ENCODE assay signal across 16 mouse cellular contexts in genomic region chr1:119383916-119384315, GRCm38 (mm10). TPM values are rescaled to one million over a fixed set of nuclear protein-coding genes. Genes with fewer than 3 reads are reported as not detected.
A peak's percentile ranks its signal among the peaks of the same experiment; 100 is the strongest.
DNase-seq lines count a peak whose midpoint lies in the region; ATAC-seq lines count a peak whose summit lies in the region.
"Had no signal": no experiment of that assay in that cellular context is flagged by ENCODE, and none has a peak within 500 bp of the region (broad histone marks: within the 10 kb centered on the region; RNA-seq: fewer than 3 reads in every experiment).

No protein-coding gene starts in this region.

- no peaks in the 10 kb centered on the region for H3K36me3 ChIP-seq in embryonic facial prominence, embryonic 14.5 days (ENCODE audit: control insufficient read depth, insufficient read depth, low read length)
- no peaks in the 10 kb centered on the region for H3K36me3 ChIP-seq in embryonic facial prominence, embryonic 10.5 days (replicated peaks)
- H3K36me3 ChIP-seq in forebrain, embryonic 15.5 days = no peaks in the 10 kb centered on the region
- H3K36me3 ChIP-seq: embryonic facial prominence, embryonic 15.5 days had no signal

- no peak overlapping the region for H3K4me2 ChIP-seq in embryonic facial prominence, embryonic 14.5 days (ENCODE audit: low read depth, low read length)
- no peak overlapping the region for H3K4me2 ChIP-seq in forebrain, embryonic 15.5 days (replicated peaks)
- H3K4me2 ChIP-seq: embryonic facial prominence, embryonic 15.5 days had no signal

- 0 out of 2 replicates have a peak, but pooled peaks cover 1% of the 10 kb centered on the region for H3K4me1 ChIP-seq in embryonic facial prominence, embryonic 14.5 days (ENCODE audit: control insufficient read depth, insufficient read depth, low read length)
- peaks cover 5% of the 10 kb centered on the region for H3K4me1 ChIP-seq in embryonic facial prominence, embryonic 10.5 days
- H3K4me1 ChIP-seq in forebrain, embryonic 15.5 days = peaks cover 11% of the 10 kb centered on the region

- intact Hi-C loops in left cerebral cortex, postnatal 36 days (cut with DNase I) = no loop called here
- intact Hi-C loops in gastrocnemius, postnatal 36 days (cut with DNase I) = no loop called here

- no peak overlapping the region for H3K27ac ChIP-seq in embryonic facial prominence, embryonic 14.5 days (replicated peaks; ENCODE audit: low read depth, low read length)
- no peak overlapping the region for H3K27ac ChIP-seq in embryonic facial prominence, embryonic 10.5 days (replicated peaks)
- H3K27ac ChIP-seq in forebrain, embryonic 15.5 days (replicated peaks) = peak overlapping the region; percentile 59
- H3K27ac ChIP-seq: embryonic facial prominence, embryonic 15.5 days had no signal

- no peaks in the 10 kb centered on the region for H3K27me3 ChIP-seq in embryonic facial prominence, embryonic 14.5 days (replicated peaks; ENCODE audit: control insufficient read depth, insufficient read depth, low read length)
- H3K27me3 ChIP-seq in embryonic facial prominence, embryonic 10.5 days (replicated peaks; ENCODE audit: low read depth, poor library complexity, severe bottlenecking) = peaks cover 3% of the 10 kb centered on the region
- H3K27me3 ChIP-seq in forebrain, embryonic 15.5 days = no peaks in the 10 kb centered on the region
- H3K27me3 ChIP-seq: embryonic facial prominence, embryonic 15.5 days had no signal

- no peak overlapping the region for H3K4me3 ChIP-seq in embryonic facial prominence, embryonic 14.5 days (ENCODE audit: low read depth, low read length)
- H3K4me3 ChIP-seq in embryonic facial prominence, embryonic 10.5 days = no peak overlapping the region
- no peak overlapping the region for H3K4me3 ChIP-seq in forebrain, embryonic 15.5 days
- H3K4me3 ChIP-seq: embryonic facial prominence, embryonic 15.5 days had no signal

- 73% methylated on average over 9 of the region's 10 CpGs for WGBS in embryonic facial prominence, embryonic 14.5 days
- 90% methylated on average over 10 of the region's 10 CpGs for WGBS in embryonic facial prominence, embryonic 10.5 days
- 36% methylated on average over 10 of the region's 10 CpGs for WGBS in forebrain, embryonic 15.5 days

- H3K9ac ChIP-seq in embryonic facial prominence, embryonic 14.5 days (ENCODE audit: low read depth, low read length) = no peak overlapping the region
- no peak overlapping the region for H3K9ac ChIP-seq in forebrain, embryonic 15.5 days (replicated peaks)
- H3K9ac ChIP-seq: embryonic facial prominence, embryonic 15.5 days had no signal

- DNase-seq in embryonic facial prominence, embryonic 14.5 days (ENCODE audit: low spot score) = peak; percentile 21
- no peak for DNase-seq in embryonic facial prominence, embryonic 10.5 days (ENCODE audit: low spot score)
- peak; percentile 58 to 66 for DNase-seq in layer of hippocampus, adult 8-10 months (ENCODE audit: low spot score in 2 of 2)
- DNase-seq in left cerebral cortex, postnatal 36 days (ENCODE audit: low spot score in 2 of 2) = peak; percentile 53 to 73
- DNase-seq in retina, embryonic 14.5 days (ENCODE audit: low spot score) = no peak
- no peak for DNase-seq in gastrocnemius, postnatal 36 days
- DNase-seq: cerebellum, postnatal 36 days; heart, postnatal 14 days; kidney, postnatal 14 days; liver; lung, postnatal 14 days; thymus, adult 18-20 months had no signal

- ATAC-seq in embryonic facial prominence, embryonic 14.5 days (ENCODE audit: low read depth) = no peak
- peak; percentile 42 for ATAC-seq in forebrain, embryonic 15.5 days (replicated peaks)
- ATAC-seq in megakaryocyte progenitor cell, adult 5-6 weeks (replicated peaks; ENCODE audit: poor library complexity) = no peak
- ATAC-seq: midbrain, embryonic 16.5 days had no signal

- H3K9me3 ChIP-seq in embryonic facial prominence, embryonic 14.5 days (ENCODE audit: control insufficient read depth, low read length) = no peaks in the 10 kb centered on the region
- no peaks in the 10 kb centered on the region for H3K9me3 ChIP-seq in embryonic facial prominence, embryonic 10.5 days
- H3K9me3 ChIP-seq in forebrain, embryonic 15.5 days = no peaks in the 10 kb centered on the region
- H3K9me3 ChIP-seq: embryonic facial prominence, embryonic 15.5 days had no signal

RNA-seq across cellular contexts. Expression of gene Inhbb, which starts 38.1 kb away (rescaled TPM):
- polyA plus RNA-seq in embryonic facial prominence, embryonic 14.5 days (2014; fragmentation: Nextera tagmentation; extraction: Ambion mirVana) = 1.3 TPM in 2 replicates
- 0.10 and 0.24 TPM in 2 replicates for polyA plus RNA-seq in embryonic facial prominence, embryonic 10.5 days (2016; fragmentation: Nextera tagmentation; extraction: Ambion mirVana)
- polyA plus RNA-seq in forebrain, embryonic 15.5 days (2015; fragmentation: Nextera tagmentation; extraction: Ambion mirVana) = 6.6 TPM in 2 replicates
- 1 to 10 TPM; 3.7 to 5.1 (median 4.6) TPM for total RNA-seq in layer of hippocampus, adult 8-10 months (2022)
- total RNA-seq in left cerebral cortex, postnatal 36 days (2021) = 1 to 10 TPM; 4.7 to 5.6 TPM
- under 1 TPM; 0.33 to 0.67 TPM for total RNA-seq in gastrocnemius, postnatal 36 days (2021)
- not detected in 2 replicates for total RNA-seq in megakaryocyte progenitor cell, adult 5-6 weeks (2015)
- total RNA-seq in megakaryocyte progenitor cell, adult 5-6 weeks (2017) = not detected in 2 replicates

Comparison
In these comparisons a context has a peak if more than half of its experiments do, and no peak if none do; other contexts are left out.
1. DNase-seq: peak in embryonic facial prominence, embryonic 14.5 days (single experiment), layer of hippocampus, adult 8-10 months (2 of 2) and left cerebral cortex, postnatal 36 days (2 of 2); none in embryonic facial prominence, embryonic 10.5 days (single experiment), retina, embryonic 14.5 days (single experiment) and gastrocnemius, postnatal 36 days (0 of 2).